Mouse (Mus musculus): ENCODE results near the gene Tmem266. TPM values are rescaled to one million over a fixed set of nuclear protein-coding genes. Genes with fewer than 3 reads are reported as not detected.

Gene Tmem266
- polyA plus RNA-seq, 1 experiment, result 47.5 TPM

DNA sequence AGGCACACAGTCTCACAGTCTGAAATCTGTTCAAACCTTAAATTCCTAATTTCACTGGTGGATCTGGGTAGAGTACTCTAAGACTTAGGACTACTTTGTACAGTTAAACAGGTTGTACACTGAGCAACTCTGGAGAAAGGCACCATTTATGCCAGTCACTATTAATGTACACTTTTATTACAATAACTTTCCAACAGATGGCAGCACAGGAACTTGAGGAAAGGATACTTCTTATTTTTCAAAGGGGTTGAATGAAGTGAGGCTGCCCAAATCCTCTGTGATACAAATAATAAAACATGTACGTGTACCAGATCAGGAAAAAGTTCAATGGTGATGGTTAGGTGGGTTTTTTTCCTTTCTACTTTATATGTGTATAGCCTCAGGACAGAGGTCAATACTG is 141.7 kb downstream of the Tmem266 start:
- no peak for DNase-seq
- WGBS, result 58% methylated on average over 1 of the region's 1 CpGs
- TF ChIP-seq POLR2A (IDR thresholded peaks at IDR 0.05; ENCODE audit: borderline replicate concordance, insufficient read depth, low read length) (no peak), CTCF (IDR thresholded peaks at IDR 0.05; ENCODE audit: borderline replicate concordance, insufficient read depth, low read depth, low read length) (peak; percentile 9; the same call in 1 of the 2 replicates)

DNA sequence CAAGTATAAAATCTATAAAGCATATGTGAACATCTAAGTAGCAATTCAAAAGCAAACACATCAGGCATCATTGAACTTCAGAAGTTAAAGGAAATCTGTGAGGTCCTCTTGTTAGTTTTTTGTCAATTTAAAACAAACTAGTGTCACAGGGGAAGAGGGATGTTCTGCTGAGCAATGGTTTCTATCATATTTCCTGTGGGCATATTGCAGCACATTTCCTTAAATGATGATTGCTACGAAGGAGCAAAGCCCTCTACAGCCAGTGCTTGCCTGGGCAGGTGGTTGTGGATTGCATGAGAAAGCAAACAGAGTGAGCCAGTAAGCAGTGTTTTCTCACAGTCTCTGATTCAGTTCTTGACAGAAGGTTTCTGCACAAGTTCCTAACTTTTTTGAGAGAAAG is 149.4 kb downstream of the Tmem266 start:
- Histone ChIP-seq H3K4me3 (replicated peaks; ENCODE audit: insufficient read depth, low read depth, low read length) (no peak overlapping the region), H3K27me3 (ENCODE audit: control insufficient read depth, insufficient read depth, low read length) (no peaks in the 10 kb centered on the region), H3K4me1 (ENCODE audit: control insufficient read depth, insufficient read depth, low read length) (no peaks in the 10 kb centered on the region), H3K27ac (ENCODE audit: insufficient read depth, low read length) (no peak overlapping the region)
- TF ChIP-seq CTCF (IDR thresholded peaks at IDR 0.05; ENCODE audit: borderline replicate concordance, insufficient read depth, low read depth, low read length), result no peak
- no peak for TF ChIP-seq POLR2A (IDR thresholded peaks at IDR 0.05; ENCODE audit: borderline replicate concordance, insufficient read depth, low read length)
- no peak for DNase-seq
- WGBS, result 79% methylated on average over 1 of the region's 1 CpGs

More for the DNA sequence above, 141.7 kb downstream of the Tmem266 start:
- Histone ChIP-seq H3K27me3 (ENCODE audit: control insufficient read depth, insufficient read depth, low read length) (no peaks in the 10 kb centered on the region), H3K27ac (ENCODE audit: insufficient read depth, low read length) (no peak overlapping the region), H3K4me1 (ENCODE audit: control insufficient read depth, insufficient read depth, low read length) (no peaks in the 10 kb centered on the region), H3K4me3 (replicated peaks; ENCODE audit: insufficient read depth, low read depth, low read length) (no peak overlapping the region)

GRCm38 (mm10) chr9:55478699-55479098 is 152.0 kb downstream of the Tmem266 start:
- TF ChIP-seq POLR2A (IDR thresholded peaks at IDR 0.05; ENCODE audit: borderline replicate concordance, insufficient read depth, low read length), result no peak
- no peak for TF ChIP-seq CTCF (IDR thresholded peaks at IDR 0.05; ENCODE audit: borderline replicate concordance, insufficient read depth, low read depth, low read length)
- Histone ChIP-seq H3K27me3 (ENCODE audit: control insufficient read depth, insufficient read depth, low read length) (no peaks in the 10 kb centered on the region), H3K4me1 (ENCODE audit: control insufficient read depth, insufficient read depth, low read length) (no peaks in the 10 kb centered on the region), H3K4me3 (replicated peaks; ENCODE audit: insufficient read depth, low read depth, low read length) (no peak overlapping the region), H3K27ac (ENCODE audit: insufficient read depth, low read length) (no peak overlapping the region)
- DNase-seq, result no peak

GRCm38 (mm10) chr9:55482116-55482515 is 155.4 kb downstream of the Tmem266 start:
- DNase-seq, result peak in 1 of 2 experiments; percentile 15

More at GRCm38 (mm10) chr9:55482116-55482515, 155.4 kb downstream of the Tmem266 start:
- H3K27me3 ChIP-seq (ENCODE audit: control insufficient read depth, insufficient read depth, low read length), result no peaks in the 10 kb centered on the region
- H3K27ac ChIP-seq (ENCODE audit: insufficient read depth, low read length), result no peak overlapping the region
- 18% methylated on average over 2 of the region's 2 CpGs for WGBS
- TF ChIP-seq POLR2A (IDR thresholded peaks at IDR 0.05; ENCODE audit: borderline replicate concordance, insufficient read depth, low read length), result no peak
- TF ChIP-seq CTCF (IDR thresholded peaks at IDR 0.05; ENCODE audit: borderline replicate concordance, insufficient read depth, low read depth, low read length), result no peak
- H3K4me1 ChIP-seq (ENCODE audit: control insufficient read depth, insufficient read depth, low read length), result no peaks in the 10 kb centered on the region
- no peak overlapping the region for H3K4me3 ChIP-seq (replicated peaks; ENCODE audit: insufficient read depth, low read depth, low read length)

Other genes starting within 250 kb of the Tmem266 start
- 54.5 and 54.9 TPM in 2 replicates for gene Ube2q2, start 178.1 kb upstream of the Tmem266 start, polyA plus RNA-seq (2012; rRNA removed)
- gene Fbxo22, start 118.0 kb upstream of the Tmem266 start, polyA plus RNA-seq (2012; rRNA removed), result 42.9 and 45.3 TPM in 2 replicates
- 2.3 and 2.7 TPM in 2 replicates for gene Nrg4, start 69 bp upstream of the Tmem266 start, polyA plus RNA-seq (2012; rRNA removed)
- gene Etfa, start 185.3 kb downstream of the Tmem266 start, polyA plus RNA-seq (2012; rRNA removed), result 62.3 and 72.3 TPM in 2 replicates
- gene Isl2, start 211.8 kb downstream of the Tmem266 start, polyA plus RNA-seq (2012; rRNA removed), result 0.23 and 0.46 TPM in 2 replicates

Measured in cerebellum, adult 2 months (tissue).